Mouse (Mus musculus): ENCODE data around the gene Rtn2.

The Rtn2 gene

DNA sequence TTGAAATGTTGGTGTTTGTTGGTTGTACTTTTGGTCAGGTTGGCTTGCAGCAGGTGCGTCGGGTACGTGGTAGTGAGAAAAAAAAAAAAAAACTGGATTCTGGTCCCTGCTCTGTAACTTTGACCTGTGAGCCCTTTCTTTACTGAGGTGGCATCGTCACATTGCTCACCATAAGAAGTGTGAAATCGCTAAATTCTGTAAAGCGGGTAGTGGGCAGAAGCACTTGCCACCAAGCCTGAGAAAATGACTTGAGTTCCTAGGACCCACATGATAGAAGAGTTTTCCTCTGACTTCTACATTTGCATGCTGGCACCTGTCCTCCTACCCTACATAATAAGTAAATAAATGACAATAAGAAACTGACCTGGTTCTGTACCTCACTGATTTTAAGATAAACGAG lies 38.2 kb downstream of the Rtn2 start:
- DNase-seq = no peak

DNA sequence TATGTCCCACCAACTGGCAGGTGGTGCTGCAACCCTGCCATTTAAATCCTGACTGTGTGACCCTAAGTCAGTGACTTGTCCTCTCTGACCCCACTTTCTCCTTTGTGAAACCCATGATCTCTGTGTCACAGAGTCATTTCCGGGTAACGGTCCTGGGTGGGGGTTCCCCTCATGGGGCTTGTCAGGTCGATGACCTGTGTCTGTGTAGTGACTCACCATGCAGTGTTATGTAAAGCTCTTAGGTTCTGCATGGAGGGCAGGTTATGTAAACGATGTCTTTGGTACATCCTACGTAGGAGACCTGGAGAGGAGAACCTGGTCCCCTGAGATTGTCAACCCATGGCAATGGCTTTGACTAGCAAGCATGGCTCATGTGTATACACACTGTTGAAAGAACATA lies 39.0 kb downstream of the Rtn2 start:
- DNase-seq = no peak

DNA sequence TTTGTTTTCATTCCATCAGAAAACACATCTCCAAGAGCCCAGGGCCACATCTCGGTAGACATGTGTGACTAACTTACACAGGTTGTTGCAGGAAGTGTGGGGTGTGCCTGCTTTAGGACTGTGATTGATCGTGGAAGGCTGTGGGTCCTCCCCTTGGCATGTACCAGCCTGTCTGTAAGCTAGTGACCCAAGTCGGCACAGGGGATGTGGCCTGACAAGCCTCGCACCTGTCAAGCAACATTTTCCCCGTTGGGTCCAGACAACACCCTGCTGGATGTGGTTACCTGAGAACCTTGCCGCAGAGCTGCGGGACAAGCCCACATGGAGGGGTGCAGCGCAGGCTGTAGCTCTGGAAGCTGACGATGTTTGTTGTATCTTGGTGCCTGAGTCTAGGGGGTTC lies 40.1 kb downstream of the Rtn2 start:
- DNase-seq = no peak

DNA sequence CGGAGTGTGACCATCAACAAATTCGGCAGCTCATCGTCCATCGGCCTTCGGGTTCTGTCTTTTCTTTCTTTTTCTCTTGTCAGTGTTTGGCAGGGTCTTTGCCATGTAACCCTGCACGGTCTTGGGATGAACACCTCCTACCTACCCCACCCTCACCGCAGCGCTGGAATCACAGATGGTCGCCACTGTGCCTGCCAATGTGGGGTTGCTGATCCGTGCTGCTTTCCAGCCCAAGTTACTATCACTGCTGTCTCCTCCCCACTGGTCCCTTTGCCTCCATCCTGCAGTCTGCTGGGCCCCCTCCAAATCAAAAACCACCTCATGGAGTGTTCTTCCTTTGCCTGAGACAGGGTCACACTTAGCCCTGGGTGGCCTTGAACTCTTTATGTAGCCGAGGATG lies 41.8 kb downstream of the Rtn2 start:
- DNase-seq = peak in 1 of 2 experiments; percentile 58

DNA sequence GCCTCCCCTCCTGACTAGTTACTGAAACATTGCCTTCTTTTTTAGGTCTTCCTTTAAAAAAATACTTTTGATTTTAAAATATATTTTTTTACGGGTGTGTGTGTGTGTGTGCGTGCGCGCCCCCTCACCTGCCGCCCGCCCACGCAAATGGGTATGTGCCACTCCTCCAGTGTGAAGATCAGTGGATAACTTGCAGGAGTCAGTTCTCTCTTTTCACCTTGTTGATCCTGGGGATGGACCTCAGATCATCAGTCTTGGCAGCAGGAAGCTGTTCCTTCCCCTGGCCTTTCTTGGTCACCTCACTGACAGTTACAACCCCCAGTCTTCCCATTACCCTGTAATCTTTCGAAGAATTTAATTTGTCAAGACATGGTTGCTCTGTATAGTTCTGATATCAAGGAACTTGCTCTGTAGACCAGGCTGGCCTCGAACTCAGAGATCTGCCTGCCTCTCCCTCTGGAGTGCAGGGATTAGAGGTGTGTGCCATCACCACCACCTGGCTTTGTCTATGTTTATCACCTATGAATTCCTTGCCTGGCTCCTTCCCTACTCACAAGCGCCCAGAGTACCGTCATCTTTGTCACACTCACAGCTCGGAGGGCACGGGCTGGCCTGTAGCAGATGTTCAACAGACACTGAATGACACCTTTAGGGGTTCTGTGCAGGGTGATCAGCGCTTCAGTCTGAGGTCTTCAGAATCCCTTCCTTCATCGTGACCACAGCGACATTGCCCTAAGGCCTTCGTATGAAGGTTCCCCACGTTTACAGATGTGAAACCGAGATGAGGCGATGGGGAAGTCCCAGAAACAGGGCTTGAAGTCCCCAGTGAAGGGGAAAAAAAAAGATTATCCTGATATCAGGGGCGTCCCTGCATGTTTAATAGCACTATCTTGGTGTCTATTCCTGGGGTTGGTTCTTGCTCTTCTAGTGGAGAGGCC lies 43.1 kb downstream of the Rtn2 start:
- no peak for DNase-seq

DNA sequence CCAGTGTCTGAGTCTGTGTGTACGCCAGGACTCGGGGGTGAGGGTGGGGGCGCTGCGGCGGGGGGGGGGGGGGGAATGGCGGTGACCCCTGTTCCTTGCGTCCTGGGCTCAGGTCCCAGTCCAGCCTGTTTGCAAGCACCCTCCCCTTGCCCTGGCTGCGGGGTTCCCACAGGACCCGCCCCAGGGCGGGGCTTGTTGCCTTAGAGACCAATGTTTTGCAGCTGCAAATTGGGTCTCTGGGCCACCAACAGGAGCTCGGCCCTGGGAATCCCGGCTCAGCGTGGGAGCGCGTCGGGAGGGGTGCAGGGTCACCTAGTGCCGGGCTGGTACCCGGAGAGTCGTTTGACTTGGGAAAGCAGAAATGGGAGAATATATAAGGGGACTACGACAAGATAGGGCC lies 43.9 kb downstream of the Rtn2 start:
- DNase-seq = peak; percentile 59 to 79

DNA sequence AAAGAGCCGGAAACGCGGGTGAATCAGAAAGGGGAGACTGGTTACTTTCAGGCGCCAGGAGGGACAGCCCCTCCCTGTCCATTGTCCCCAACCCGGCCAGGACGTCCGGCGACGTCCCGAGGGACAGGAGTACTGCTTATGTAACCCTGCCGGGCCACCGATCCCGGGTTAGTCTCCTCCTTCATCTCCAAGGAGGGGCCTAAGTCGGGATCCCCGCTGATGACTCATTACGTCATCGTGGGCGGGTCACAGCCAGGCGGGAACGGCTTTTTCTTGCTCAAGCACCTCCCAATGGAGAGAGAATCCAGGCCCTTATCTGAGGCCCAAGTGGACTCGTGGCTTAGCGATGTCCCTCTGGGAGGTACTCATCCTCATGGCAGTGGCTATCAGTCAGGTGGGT lies 44.7 kb downstream of the Rtn2 start:
- DNase-seq = peak; percentile 80 to 84

DNA sequence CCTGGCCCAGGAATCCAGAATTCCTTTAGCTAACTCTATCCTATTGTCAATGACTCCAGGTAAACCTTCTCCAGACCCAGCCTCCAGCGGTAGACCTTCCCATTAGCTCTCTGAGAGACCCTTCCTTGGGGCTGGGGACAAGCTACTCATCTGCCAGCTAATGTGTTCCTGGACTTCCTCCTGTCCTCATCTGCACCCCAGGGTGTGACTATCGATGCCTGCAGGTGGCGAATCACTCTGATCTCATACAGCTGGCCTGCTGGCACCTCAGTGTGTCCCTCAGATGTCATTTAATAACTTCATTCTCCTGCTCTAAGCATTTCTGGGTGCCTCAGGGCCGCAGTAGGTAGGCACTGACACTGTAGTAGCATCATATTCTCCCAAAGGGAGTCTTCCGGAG lies 45.4 kb downstream of the Rtn2 start:
- DNase-seq = no peak

DNA sequence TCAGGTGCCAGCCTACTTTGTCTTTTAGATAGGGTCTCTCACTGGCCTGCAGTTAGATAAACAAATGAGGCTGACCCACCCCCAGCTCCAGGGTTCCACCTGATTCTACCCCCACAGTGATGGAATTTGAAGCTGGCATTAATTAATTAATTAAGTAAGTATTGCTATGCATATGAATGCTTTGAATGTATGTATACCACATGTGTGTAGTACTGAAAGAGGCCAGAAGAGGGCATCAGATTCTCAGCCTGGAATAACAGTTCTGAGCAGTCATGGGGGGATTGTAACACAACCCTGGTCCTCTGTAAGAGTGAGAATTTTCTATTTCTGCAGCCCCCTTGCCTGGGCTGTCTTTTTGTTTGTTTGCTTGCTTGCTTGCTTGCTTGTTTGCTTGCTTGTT lies 46.0 kb downstream of the Rtn2 start:
- DNase-seq = peak in 1 of 2 experiments; percentile 49

DNA sequence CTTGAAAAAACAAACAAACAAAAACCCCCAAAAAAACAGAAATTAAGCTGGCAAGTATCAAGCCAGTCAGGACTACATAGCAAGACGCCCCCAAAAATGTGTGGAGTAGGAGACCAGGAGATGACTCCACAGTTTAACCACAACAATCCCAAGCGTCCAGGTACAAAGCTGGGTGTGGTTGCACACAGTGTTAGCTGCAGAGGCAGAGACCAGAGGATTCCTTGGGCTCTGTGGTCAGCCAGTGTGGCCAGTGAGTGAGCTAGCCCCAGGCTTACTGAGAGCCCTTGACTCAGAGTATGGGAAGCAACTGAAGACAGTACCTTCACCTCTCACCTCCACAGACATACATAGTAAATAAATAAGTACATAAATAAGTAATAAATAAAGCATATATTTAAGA lies 49.5 kb downstream of the Rtn2 start:
- DNase-seq = no peak

DNA sequence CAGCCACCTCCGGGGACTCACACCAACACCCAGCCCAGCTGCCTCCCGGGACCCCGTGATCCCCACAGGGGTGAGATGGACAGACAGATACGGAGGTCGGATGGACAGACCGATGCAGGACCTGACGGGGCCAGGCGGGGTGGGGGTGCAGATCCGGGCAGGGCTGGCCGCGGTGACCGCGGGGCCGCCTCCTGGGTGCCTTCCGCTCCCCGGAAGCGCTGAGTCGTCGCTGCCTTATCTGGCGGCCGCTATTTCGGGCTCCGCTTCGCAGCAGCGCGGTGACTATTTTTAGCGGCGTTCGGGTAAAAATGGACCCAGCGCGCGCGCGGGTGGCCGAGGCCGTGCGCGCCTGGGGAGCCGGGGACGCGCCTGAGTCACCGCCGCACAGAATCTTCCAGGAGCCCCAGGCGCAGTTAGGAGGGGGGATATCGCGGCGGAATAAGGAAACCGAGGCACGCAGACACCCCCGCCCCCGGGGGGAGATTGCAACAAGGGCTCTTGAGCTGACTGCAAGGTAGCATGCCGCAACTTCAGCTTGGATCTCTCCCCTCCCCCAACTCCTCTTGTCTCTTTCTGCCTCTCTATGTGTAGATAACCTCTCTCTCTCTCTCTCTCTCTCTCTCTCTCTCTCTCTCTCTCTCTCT lies 50.4 kb downstream of the Rtn2 start:
- peak; percentile 81 for DNase-seq

DNA sequence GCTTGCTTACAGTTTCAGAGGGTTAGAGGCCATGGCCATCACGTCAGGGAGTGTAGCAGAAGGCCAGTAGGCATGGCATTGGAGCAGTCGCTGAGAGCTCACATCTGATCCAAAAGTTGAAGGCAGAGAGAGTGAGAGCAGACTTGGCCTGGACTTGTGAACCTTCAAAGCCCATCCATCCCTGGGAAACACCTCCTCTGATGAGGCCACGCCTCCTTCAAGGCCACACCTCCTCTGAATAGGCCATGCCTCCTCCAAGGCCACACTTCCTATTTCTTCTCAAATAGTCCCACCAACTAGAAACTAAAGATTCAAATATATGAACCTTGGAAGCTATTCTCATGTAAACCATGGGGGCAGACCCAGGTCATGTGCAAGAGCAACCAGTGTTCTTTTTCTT lies 53.2 kb downstream of the Rtn2 start:
- no peak for DNase-seq

DNA sequence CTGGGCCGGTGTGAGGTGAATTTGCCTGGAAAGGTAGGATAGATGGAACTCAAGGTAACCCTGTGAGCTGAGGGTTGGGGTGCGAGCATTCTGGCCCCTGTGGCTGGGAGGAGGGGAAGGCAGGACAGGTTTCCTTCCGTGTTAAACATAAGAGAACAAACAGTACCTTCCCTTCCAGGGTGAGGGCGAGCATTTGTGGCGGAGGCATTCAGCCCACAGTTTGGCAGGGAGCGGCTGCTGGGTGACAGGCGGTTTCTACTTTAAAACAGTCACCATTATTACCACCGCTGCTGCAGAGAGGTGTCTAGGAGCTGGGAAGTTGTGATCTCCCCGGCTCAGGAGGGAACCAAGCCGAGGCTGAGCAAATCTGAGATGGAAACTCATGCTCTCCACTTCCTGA lies 54.7 kb downstream of the Rtn2 start:
- no peak for DNase-seq

DNA sequence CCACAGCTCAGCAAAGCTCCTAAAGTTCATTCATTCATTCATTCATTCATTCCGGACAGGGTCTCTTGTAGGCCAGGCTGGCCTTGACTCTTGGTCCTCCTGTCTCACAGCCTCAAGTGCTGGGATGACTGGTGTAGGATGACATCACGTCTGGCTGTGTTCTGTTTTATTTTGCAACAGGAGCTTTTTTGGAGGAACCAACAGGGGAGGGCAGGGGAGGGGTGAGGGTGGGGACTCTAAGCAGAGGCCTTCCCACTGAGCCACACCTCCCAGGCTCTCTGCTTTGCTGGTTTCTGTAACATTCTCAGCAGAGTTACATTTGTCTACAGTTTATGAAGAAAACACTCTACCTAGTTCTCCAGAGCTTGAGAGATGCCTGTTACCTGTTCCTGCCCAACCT lies 55.6 kb downstream of the Rtn2 start:
- no peak for DNase-seq

DNA sequence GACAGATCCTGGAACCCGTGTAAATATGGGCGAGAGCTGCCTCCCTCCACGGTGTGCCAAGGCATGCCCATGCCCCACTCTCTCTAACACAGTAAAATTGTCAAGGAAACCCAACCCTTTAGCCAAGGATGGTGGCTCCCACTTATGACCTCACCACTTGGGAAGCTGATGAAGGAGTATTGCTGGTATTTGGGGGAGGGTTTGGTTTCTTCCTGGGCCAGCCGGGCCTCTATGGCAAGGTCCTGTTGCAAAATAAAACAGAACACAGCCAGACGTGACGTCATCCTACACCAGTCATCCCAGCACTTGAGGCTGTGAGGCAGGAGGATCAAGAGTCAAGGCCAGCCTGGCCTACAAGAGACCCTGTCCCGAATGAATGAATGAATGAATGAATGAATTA lies 56.2 kb downstream of the Rtn2 start:
- DNase-seq = no peak

DNA sequence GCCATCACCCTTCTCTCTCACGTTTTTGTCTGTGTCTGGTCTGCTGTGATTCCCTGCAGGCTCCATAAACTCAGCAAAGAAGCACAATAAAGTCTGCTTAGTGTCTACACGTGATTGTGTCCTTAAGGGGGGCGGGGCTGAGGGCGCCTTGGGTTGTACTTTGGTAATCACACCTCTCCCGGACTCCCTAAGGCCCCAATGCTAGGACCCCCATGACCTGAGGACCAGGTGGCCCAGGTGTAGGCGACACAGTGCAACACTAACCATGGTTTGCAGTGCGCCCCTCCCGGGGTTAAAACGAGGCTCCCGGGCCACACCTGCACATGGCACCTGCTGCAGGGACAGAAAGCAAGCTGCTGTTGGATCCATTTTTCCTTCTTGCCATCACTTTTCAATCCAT lies 58.8 kb downstream of the Rtn2 start:
- DNase-seq = no peak

DNA sequence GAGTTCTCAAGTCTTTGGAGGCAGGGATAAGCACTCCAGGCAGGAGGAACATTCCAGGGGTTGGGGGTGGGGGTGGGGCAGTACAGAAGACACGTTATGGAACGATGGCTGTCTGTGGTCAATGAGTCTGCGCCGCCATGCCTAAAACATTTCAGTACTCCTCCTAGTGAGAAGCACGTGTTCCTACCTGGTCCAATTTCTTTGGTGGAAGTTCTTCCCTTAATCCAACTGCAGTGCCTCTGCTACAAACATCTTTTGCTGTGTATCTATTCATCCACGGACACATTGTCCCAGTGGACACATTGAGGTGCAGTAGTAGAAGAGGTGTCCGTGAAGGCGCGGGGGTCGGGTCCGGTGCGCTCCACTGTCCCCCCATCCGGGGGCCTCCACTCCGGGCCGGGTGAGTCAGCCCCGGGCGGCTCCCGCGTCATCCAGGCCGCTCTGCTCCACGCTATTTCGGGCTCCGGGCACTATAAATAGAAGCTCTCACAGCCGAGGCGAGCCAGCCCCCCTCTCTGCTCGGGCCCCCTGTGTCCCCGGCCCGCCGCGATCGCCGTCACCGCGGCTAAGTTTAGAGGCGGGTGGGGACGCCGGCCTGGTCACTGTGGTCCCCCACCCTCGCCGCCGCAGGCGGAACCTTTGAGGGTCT lies 59.5 kb downstream of the Rtn2 start:
- peak; percentile 52 to 56 for DNase-seq

DNA sequence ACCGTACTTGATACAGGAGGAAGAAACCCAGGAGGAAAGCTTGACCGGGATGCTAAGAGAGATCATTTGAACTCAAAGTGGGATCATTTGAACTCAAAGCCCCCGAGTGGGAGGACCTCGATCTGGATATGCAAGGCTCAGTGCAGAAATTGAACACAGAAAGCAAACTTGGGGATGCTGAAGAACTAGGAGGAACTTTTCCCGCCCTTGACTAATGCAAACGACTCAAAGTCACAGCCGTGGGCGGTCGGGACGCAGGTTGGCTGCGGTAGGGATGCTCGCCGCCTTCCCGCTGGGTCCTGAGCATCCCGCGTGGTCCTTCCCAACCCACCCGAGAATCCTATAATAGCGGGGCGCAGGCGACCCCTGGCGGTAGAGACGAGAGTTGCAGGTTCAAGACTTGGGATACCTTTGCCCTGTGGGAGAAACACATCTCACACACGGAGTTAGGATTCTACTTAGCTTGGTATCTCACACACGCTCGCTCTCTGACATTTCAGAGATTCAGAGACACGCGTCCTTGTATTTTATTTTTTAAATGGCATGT lies 60.1 kb downstream of the Rtn2 start:
- DNase-seq = peak; percentile 94 to 96

DNA sequence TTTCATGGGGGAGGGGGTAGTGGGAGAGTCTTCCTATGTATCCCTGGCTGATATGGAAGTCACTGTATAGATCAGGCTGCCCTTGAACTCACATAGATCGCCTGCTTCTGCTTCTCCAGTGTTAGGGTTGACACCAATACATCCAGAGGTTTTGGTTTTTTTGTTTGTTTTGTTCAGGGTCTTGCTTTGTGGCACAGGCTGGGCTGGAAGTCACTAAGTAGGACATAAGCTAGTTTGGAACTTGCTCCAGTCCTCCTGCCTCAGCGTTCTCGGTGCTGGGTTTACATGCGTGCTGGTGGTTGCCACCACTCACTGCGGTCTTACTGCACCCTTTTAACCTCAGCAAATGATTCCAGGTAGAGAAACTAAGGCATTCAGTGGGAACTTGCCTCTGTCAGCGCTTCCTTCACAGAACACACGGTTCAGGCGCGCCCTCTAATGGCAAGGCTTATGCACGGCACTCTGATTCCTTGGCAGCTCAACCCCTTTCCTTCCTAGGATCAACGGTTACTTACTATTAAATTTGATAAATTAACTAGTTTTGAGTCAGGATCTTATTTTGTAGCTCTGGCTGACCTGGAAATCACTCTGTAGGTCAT lies 60.9 kb downstream of the Rtn2 start:
- DNase-seq = peak; percentile 87

DNA sequence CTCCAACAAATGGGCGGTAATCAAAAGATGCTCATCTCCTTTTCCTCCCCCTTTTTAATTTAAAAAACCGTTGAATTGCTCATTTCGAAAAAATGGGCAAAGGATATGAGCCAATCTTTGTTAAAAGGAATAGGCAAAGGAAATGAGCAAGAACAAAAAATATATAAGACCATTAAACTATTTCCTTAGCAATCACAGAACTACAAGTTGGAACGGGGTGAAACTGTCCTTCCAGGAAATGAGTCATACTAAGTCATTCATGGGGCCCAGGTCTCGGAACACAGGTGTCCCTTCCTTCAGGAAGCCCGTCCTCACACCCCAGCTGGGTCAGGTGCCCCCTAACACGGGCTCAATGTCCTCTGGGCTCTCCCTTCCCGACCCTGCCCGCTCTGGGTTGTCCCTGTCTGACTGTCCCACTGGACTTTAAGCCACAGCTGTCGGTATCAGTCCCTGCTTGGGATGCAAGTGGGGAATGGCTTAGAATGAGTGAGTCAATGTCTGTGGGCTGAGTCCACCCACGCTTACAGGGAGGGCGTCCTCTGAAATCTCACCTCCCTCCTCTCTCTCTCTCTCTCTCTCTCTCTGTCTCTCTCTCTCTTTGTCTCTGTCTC lies 61.9 kb downstream of the Rtn2 start, which contains the start of gene Ercc1:
TSS of gene Ercc1 (plus strand) at position 542 of the 611 bp plus-strand sequence.
- DNase-seq = peak; percentile 37 to 42

DNA sequence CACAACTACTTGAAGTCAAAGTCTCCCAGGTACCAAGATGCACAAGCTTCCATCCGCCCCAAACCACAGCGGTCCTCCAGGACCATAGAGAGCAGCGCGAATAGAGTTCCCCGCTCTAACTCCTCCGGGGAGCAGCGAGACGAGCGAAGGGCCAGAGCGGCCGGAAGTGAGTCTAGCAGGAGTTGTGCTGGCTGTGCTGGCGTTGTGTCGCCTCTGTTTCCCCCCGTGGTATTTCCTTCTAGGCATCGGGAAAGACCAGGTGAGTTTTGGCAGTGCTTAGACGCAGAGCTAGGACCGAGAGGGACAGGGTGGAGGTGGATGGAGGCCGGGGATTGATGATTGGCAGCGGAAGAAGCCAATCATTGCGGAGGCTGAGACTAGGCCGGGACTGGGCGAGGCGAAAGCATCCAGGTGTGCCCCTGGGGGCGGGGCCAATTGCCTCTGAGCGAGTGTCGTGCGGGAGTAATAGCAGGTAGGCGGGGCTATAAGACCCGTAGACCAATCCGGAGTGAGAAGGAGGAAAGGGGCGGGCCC lies 62.6 kb downstream of the Rtn2 start:
- peak; percentile 98 to 99 for DNase-seq
